Mouse (Mus musculus) erythroblast, embryonic 14.5 days (primary cell): ENCODE measurements at regions not wholly inside any gene's neighbourhood (a gene's known extent, or its start where the extent isn't known, plus 50 kb on each side); places are given as distances from the start of the nearest gene placed in this dataset.

ENCODE experiments used
- GATA1 ChIP-seq: IDR thresholded peaks from 2 replicates; pipeline ENCODE4 v1.6.1; 2012; ENCODE audit warnings: low read length, inconsistent platforms, mixed read lengths
- TAL1 ChIP-seq: IDR thresholded peaks from 3 replicates; pipeline ENCODE4 v1.6.1; 2012; ENCODE audit warnings: low read length, inconsistent platforms, mixed read lengths

GRCm38 (mm10) chr11:20460501-20460921, 82.5 kb upstream of the Sertad2 start:
- TF ChIP-seq GATA1 (no peak), TAL1 (no peak)
